Mouse (Mus musculus) adrenal gland, adult 8-10 months (tissue): ENCODE measurements at regions not wholly inside any gene's neighbourhood (a gene's known extent, or its start where the extent isn't known, plus 50 kb on each side); places are given as distances from the start of the nearest gene placed in this dataset.

Source experiments
- DNase-seq: peaks from one replicate; pipeline ENCODE4 v3.0.0; 2022

DNA sequence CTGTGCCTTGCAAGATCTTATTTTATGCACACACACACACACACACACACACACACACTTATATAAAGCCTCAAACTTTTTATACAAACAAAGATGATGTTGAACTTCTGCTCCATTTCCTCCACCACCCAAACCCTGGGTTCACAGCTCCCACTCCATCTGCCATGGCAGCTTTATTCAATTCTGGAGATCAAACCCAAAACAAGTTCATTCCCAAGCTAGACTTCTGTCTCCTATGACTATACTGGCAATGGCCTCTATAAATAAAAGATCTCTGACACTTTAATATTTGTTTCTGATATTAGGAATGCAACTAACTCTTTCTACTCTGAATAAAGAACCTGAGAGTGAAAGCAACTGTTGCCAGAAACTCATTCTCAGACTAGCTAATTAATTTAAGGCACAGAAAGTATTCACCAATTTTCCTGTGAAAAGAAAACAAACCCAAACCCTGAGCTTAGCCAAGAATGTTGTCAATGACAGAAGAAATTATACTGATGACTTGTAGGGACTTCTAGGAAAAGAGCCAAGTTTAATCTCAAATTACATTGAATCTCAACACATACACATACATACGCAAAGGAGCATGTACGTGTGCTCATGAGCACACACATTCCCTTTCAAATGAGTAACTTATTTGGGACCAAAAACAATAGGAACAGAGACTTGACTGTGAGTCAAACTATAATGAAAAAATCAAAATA is 695.1 kb upstream of the 4930412O13Rik start:
- DNase-seq = no peak

DNA sequence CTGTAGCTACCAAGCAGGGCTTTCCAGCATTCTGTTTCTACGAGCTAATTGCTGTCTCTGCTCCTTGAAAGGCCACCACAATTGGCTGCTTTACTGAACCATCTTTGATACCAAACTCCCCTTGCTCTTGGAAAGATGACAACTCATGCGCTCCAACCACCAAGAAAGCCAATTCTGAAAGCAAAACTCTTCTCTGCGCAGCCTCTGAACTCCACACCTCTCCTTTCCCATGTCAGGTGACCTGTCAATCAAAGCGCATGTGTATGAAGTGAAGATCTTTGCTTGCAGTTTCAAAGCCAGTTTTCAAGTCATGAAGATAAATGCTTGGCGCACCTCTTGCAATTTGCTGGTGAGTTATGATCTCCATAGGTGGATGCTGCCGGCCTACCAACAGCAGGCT is 687.9 kb upstream of the 4930412O13Rik start:
- DNase-seq = no peak

DNA sequence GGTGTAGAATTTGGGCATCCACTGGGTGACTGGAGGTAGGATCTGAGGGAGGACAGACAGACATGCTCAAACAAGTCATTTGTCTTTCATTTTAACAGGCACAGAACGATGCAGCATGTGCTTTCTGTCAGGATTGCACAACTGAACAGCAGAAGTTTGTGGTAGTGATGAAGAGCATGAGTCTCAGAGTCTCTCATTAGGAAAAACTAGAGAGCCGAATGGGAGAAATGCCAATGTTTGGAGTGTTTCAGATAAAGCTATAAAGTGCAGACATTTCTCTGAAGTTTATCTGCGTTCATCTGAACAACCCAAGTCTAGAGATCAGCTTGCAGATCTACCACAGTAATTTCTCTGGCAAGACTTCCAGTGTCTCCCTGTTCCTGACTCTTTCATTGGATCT is 684.0 kb upstream of the 4930412O13Rik start:
- no peak for DNase-seq

DNA sequence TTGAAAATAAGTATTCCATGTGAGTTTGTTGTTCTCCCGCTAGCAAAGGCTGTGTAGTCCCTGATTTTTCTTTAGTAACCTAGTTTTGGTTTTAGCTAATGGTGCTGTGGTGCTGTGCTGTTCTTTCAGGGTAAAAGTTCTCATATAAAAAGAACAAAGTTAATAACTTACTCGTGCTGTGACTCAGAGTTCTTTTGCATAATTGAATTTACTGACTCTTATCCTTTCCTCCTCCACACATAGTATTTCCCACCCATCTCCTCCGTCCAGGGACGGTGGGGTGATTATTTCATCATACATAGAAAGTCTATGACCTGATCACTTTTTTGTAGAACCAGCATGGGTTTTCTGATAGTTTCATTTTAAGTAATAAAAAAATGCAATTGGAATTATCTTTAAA is 673.1 kb upstream of the 4930412O13Rik start:
- no peak for DNase-seq
